Mouse (Mus musculus) stomach, postnatal 0 days (tissue): ENCODE measurements around the gene Gm10134.

Source experiments
- CTCF ChIP-seq: IDR thresholded peaks from 2 replicates; pipeline ENCODE4 v1.5.1; 2016; ENCODE audit warnings: antibody characterized with exemption, low read depth, mild to moderate bottlenecking, moderate library complexity
- EP300 ChIP-seq: optimal IDR thresholded peaks from 2 replicates; pipeline ENCODE3; 2016; ENCODE audit warnings: antibody characterized with exemption

DNA sequence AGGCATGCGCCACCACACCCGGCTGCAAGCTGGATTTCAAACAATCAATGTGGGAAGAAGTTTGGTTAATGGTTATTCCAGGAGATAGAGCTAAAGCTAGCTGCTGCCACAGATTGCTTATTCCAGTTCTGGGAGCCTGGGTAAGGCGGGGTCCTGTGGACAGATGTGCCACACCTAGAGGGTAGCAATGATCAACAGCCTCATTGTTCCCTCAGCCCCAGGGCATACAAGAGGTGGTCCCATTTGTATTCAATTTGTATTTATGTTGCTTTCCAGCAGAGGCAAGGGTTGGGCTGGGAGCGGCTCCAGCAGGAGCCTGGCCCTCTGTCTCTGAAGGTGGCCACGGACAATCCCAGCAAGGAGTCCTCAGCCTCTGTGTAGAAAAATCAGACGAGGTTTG, 396 bp downstream of the Gm10134 start:
- no peak for TF ChIP-seq CTCF
- no peak for TF ChIP-seq EP300
